Mouse (Mus musculus): ENCODE measurements around the gene Kif21b. TPM values are rescaled to one million over a fixed set of nuclear protein-coding genes. Genes with fewer than 3 reads are reported as not detected.

Gene Kif21b
- polyA plus RNA-seq, 1 experiment from 2014 or later, result 2.9 TPM

DNA sequence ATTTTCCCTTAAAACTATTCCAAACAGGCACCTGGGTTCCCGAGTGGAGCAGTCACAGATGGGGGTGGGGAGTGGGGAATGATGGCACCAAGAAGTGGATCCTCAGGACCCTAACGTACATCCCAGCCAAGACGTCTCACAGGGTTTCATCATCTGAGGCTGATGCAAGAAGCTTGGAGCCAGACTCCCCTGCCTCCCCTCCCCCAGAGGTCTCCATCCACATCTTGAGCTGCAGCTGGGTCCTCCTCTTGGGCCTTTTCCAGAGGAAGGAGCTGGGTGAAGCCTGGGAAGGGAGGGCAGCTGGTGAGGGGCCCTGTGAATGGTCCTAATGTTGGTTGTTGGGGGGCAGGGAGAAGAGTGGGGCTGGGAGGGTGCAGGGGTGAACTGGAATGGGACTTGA lies 1.1 kb upstream of the Kif21b start:
- no peaks in the 10 kb centered on the region for H3K9me3 ChIP-seq (replicated peaks)
- H3K36me3 ChIP-seq, result no peaks in the 10 kb centered on the region
- peaks cover 10% of the 10 kb centered on the region for H3K27me3 ChIP-seq (replicated peaks)
- no peak overlapping the region for H3K27ac ChIP-seq
- peaks cover 90% of the 10 kb centered on the region for H3K4me1 ChIP-seq
- ATAC-seq, result no peak
- no peak overlapping the region for H3K4me3 ChIP-seq
- WGBS (ENCODE audit: insufficient replicate concordance), result 48% methylated on average over 3 of the region's 3 CpGs
- no peak overlapping the region for H3K9ac ChIP-seq
- peak overlapping the region; percentile 99; the same call in 1 of the 2 replicates for H3K4me2 ChIP-seq

GRCm38 (mm10) chr1:136131603-136132291 lies 558 bp downstream of the Kif21b start:
- Histone ChIP-seq H3K9ac (peak overlapping the region; percentile 88), H3K9me3 (replicated peaks) (no peaks in the 10 kb centered on the region), H3K4me1 (peaks cover 97% of the 10 kb centered on the region), H3K4me2 (peak overlapping the region; percentile 99), H3K27ac (peak overlapping the region; percentile 42), H3K36me3 (no peaks in the 10 kb centered on the region), H3K27me3 (replicated peaks) (peaks cover 10% of the 10 kb centered on the region), H3K4me3 (peak overlapping the region; percentile 79)
- no peak for ATAC-seq
- WGBS (ENCODE audit: insufficient replicate concordance), result 1% methylated on average over 43 of the region's 43 CpGs

DNA sequence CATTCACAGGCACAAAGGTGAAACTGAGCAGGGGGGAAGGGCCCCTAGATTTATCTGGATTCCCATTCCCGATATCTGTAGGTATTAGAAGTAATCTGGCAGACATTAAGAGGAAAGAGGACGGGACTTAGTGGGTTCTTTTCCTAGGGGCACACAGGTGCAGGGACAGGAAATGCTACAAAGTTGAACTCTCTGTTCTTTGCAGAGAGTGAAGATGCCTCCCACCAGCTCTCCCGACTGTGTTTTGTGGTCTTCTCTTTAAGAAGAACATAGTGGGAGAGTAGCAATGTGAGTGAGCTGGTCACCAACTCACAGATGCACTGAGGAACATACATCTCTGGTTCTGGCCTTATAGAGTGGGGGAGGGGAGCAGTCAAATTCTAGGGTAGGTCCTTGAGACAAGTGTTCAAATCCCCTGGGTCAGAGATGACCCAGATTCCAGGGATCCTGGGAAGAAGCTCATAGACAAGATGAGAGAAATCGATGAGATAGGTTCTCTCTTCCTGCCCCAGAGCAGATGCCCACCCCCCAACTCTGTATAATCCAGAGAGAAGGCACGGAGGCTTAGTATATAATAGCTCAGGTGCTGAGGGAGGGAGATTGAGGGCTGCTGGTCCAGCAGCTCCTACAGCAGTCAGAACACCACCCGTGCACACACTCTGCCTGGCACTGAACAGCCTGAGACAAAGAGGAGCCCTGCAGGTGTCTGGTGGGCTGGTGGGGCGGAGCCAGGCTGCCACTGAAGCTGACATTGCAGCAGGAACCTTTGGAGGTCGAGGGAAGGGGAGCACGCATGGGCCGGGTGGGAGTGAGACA lies 1.4 kb downstream of the Kif21b start:
- no peaks in the 10 kb centered on the region for H3K36me3 ChIP-seq
- peak overlapping the region; percentile 99 for H3K4me2 ChIP-seq
- peak overlapping the region; percentile 79 for H3K4me3 ChIP-seq
- H3K27ac ChIP-seq, result no peak overlapping the region
- peaks cover 98% of the 10 kb centered on the region for H3K4me1 ChIP-seq
- H3K9me3 ChIP-seq (replicated peaks), result no peaks in the 10 kb centered on the region
- no peak for ATAC-seq
- H3K9ac ChIP-seq, result peak overlapping the region; percentile 88
- 30% methylated on average over 10 of the region's 10 CpGs for WGBS (ENCODE audit: insufficient replicate concordance)
- H3K27me3 ChIP-seq (replicated peaks), result peaks cover 10% of the 10 kb centered on the region

- no peaks in the 10 kb centered on the region for H3K36me3 ChIP-seq
- H3K4me1 ChIP-seq, result peaks cover 100% of the 10 kb centered on the region
- H3K9me3 ChIP-seq (replicated peaks), result no peaks in the 10 kb centered on the region
- peak overlapping the region; percentile 99 for H3K4me2 ChIP-seq
- peak overlapping the region; percentile 88 for H3K27ac ChIP-seq
- no peak overlapping the region for H3K9ac ChIP-seq
- peaks cover 10% of the 10 kb centered on the region for H3K27me3 ChIP-seq (replicated peaks)
- 40% methylated on average over 13 of the region's 13 CpGs for WGBS (ENCODE audit: insufficient replicate concordance)
- ATAC-seq, result no peak
- H3K4me3 ChIP-seq, result no peak overlapping the region
Measured at GRCm38 (mm10) chr1:136133570-136134240, 2.5 kb downstream of the Kif21b start.

- ATAC-seq, result peak; percentile 4; the same call in 1 of the 2 replicates
- Histone ChIP-seq H3K9me3 (replicated peaks) (no peaks in the 10 kb centered on the region), H3K27ac (peak overlapping the region; percentile 88), H3K4me3 (0 out of 2 replicates have a peak overlapping the region, but pooled peaks have one; percentile 7), H3K4me2 (peak overlapping the region; percentile 99), H3K9ac (peak overlapping the region; percentile 54), H3K4me1 (peaks cover 100% of the 10 kb centered on the region), H3K27me3 (replicated peaks) (peaks cover 5% of the 10 kb centered on the region), H3K36me3 (no peaks in the 10 kb centered on the region)
- 15% methylated on average over 2 of the region's 2 CpGs for WGBS (ENCODE audit: insufficient replicate concordance)
Measured at GRCm38 (mm10) chr1:136134547-136134946, 3.4 kb downstream of the Kif21b start.

DNA sequence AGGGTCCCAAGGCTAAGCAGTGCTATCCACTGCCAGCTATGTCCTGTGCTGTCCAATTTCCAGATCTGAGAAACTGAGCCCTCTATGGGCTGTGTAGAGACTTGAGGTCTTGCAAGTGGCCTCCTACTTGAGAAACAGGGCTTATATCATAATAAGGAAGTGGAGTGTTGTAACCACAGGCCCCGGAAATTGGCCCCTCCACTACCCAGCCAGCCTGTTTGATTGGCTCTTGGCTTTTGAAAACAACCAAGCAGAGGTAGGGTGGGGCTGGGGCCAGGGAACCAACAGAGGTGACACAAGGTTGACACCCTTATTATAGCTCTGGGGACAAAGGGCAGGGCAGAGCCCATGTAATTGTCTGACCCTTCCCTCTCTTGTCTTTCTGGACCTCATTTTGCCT lies 3.9 kb downstream of the Kif21b start:
- Histone ChIP-seq H3K4me1 (peaks cover 98% of the 10 kb centered on the region), H3K36me3 (no peaks in the 10 kb centered on the region), H3K4me2 (peak overlapping the region; percentile 99), H3K27me3 (replicated peaks) (peaks cover 3% of the 10 kb centered on the region; the same call in 1 of the 2 replicates), H3K9me3 (replicated peaks) (no peaks in the 10 kb centered on the region), H3K9ac (peak overlapping the region; percentile 54), H3K27ac (peak overlapping the region; percentile 88), H3K4me3 (0 out of 2 replicates have a peak overlapping the region, but pooled peaks have one; percentile 7)
- peak; percentile 78 for ATAC-seq
- 0% methylated on average over 1 of the region's 1 CpGs for WGBS (ENCODE audit: insufficient replicate concordance)

GRCm38 (mm10) chr1:136135777-136136444 lies 4.7 kb downstream of the Kif21b start:
- WGBS (ENCODE audit: insufficient replicate concordance), result 67% methylated on average over 6 of the region's 6 CpGs
- no peak overlapping the region for H3K4me3 ChIP-seq
- H3K4me2 ChIP-seq, result peak overlapping the region; percentile 99; the same call in 1 of the 2 replicates
- ATAC-seq, result no peak
- peak overlapping the region; percentile 25; the same call in 1 of the 2 replicates for H3K9ac ChIP-seq
- H3K9me3 ChIP-seq (replicated peaks), result no peaks in the 10 kb centered on the region
- peaks cover 98% of the 10 kb centered on the region for H3K4me1 ChIP-seq
- no peaks in the 10 kb centered on the region for H3K27me3 ChIP-seq (replicated peaks)
- peak overlapping the region; percentile 88 for H3K27ac ChIP-seq
- no peaks in the 10 kb centered on the region for H3K36me3 ChIP-seq

DNA sequence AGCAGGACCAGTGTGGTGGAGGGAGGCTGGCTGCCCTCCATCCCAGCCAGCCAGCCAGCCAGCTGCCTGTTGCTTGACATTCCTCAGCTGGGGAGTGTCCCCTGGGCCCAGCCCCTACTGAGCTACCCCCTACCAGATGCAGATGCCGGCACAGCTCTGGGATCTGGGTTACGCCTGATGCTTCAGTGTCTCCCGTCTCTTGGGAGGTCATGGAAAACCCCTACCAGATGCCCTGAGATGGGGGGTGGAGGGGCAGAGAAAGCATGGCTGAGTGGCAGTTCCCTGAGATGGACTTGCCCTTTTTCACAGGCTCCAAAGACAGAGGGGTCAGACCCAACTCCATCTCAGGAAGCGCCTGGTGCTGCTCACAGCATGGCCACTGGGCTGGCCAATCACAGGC lies 5.4 kb downstream of the Kif21b start:
- Histone ChIP-seq H3K27ac (0 out of 2 replicates have a peak overlapping the region, but pooled peaks have one; percentile 88), H3K4me2 (no peak overlapping the region), H3K27me3 (replicated peaks) (no peaks in the 10 kb centered on the region), H3K9ac (no peak overlapping the region), H3K9me3 (replicated peaks) (no peaks in the 10 kb centered on the region), H3K4me1 (peaks cover 98% of the 10 kb centered on the region), H3K36me3 (no peaks in the 10 kb centered on the region), H3K4me3 (no peak overlapping the region)
- no peak for ATAC-seq
- 74% methylated on average over 4 of the region's 4 CpGs for WGBS (ENCODE audit: insufficient replicate concordance)

- H3K27me3 ChIP-seq (replicated peaks), result no peaks in the 10 kb centered on the region
- 0 out of 2 replicates have a peak overlapping the region, but pooled peaks have one; percentile 6 for H3K4me2 ChIP-seq
- no peak overlapping the region for H3K4me3 ChIP-seq
- no peaks in the 10 kb centered on the region for H3K36me3 ChIP-seq
- H3K9me3 ChIP-seq (replicated peaks), result no peaks in the 10 kb centered on the region
- H3K27ac ChIP-seq, result peak overlapping the region; percentile 88; the same call in 1 of the 2 replicates
- no peak for ATAC-seq
- 50% methylated on average over 7 of the region's 7 CpGs for WGBS (ENCODE audit: insufficient replicate concordance)
- peaks cover 98% of the 10 kb centered on the region for H3K4me1 ChIP-seq
- no peak overlapping the region for H3K9ac ChIP-seq
Measured at GRCm38 (mm10) chr1:136137071-136137531, 5.9 kb downstream of the Kif21b start.

GRCm38 (mm10) chr1:136137575-136137974 lies 6.4 kb downstream of the Kif21b start:
- Histone ChIP-seq H3K4me1 (peaks cover 98% of the 10 kb centered on the region), H3K27ac (peak overlapping the region; percentile 88), H3K4me3 (no peak overlapping the region), H3K27me3 (replicated peaks) (no peaks in the 10 kb centered on the region), H3K9me3 (replicated peaks) (no peaks in the 10 kb centered on the region), H3K36me3 (no peaks in the 10 kb centered on the region), H3K4me2 (no peak overlapping the region), H3K9ac (no peak overlapping the region)
- ATAC-seq, result no peak
- 27% methylated on average over 4 of the region's 4 CpGs for WGBS (ENCODE audit: insufficient replicate concordance)

DNA sequence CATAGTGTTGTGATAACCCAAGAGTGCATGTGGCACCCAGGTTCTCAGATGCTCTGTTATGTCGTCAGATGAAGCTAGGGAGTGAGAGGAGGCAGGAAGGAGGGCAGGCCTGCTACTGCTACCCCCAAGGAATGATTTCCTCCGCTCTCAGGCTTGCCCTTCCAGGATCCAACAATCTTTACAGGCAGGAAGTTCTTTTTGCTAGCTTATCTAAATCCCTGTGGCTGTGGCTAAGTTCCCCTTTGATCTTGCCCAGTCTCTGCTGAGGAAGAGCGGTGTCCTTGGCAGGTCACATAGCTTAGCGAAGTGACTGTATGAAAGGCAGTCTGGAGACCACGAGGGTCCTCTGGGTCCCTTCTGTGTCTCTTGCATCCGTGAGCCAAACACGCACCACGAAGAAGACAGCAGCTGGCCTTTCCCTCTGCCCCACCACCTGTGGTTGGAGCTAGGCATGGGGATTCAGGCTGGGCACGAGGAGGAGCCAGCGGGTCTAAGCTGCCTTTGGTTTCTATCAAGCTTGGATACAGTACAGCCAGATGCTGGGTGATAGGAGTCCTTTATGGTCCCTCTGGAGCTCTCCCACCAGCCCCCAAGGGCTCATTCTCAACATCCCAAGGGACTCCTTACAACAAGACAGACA lies 7.1 kb downstream of the Kif21b start:
- Histone ChIP-seq H3K9me3 (replicated peaks) (no peaks in the 10 kb centered on the region), H3K4me2 (peak overlapping the region; percentile 21; the same call in 1 of the 2 replicates), H3K4me1 (peaks cover 93% of the 10 kb centered on the region), H3K36me3 (no peaks in the 10 kb centered on the region), H3K27ac (peak overlapping the region; percentile 88), H3K27me3 (replicated peaks) (no peaks in the 10 kb centered on the region), H3K4me3 (no peak overlapping the region), H3K9ac (no peak overlapping the region)
- ATAC-seq, result no peak
- 31% methylated on average over 10 of the region's 10 CpGs for WGBS (ENCODE audit: insufficient replicate concordance)
